Mouse (Mus musculus): ENCODE measurements at regions not wholly inside any gene's neighbourhood (a gene's known extent, or its start where the extent isn't known, plus 50 kb on each side); places are given as distances from the start of the nearest gene placed in this dataset.

GRCm38 (mm10) chr10:126806881-126807280, 94.3 kb downstream of the Atp23 start:
- no peak overlapping the region for H3K4me3 ChIP-seq

GRCm38 (mm10) chr10:126802732-126803131, 98.4 kb downstream of the Atp23 start:
- WGBS: 62% methylated on average over 4 of the region's 4 CpGs
- no peak overlapping the region for H3K4me3 ChIP-seq
- TF ChIP-seq EP300 (IDR thresholded peaks at IDR 0.05; ENCODE audit: insufficient read depth, low read depth, low read length) (no peak), CTCF (IDR thresholded peaks at IDR 0.05) (no peak), POLR2A (IDR thresholded peaks at IDR 0.05; ENCODE audit: insufficient read depth, low read depth, low read length) (no peak)
- no peaks in the 10 kb centered on the region for H3K79me2 ChIP-seq (replicated peaks; ENCODE audit: control insufficient read depth, insufficient read depth, low read length)
- intact Hi-C loops (cut with DNase I): no loop called here
- H3K4me1 ChIP-seq (ENCODE audit: control insufficient read depth, insufficient read depth, low read length): no peaks in the 10 kb centered on the region
- DNase-seq: no peak
- H3K27me3 ChIP-seq (ENCODE audit: control insufficient read depth, insufficient read depth, low read length): no peaks in the 10 kb centered on the region
- no peak overlapping the region for H3K9ac ChIP-seq (ENCODE audit: low read depth, low read length)
- no peak overlapping the region for H3K27ac ChIP-seq
- no peaks in the 10 kb centered on the region for H3K36me3 ChIP-seq (ENCODE audit: control insufficient read depth, insufficient read depth, low read length)

More at GRCm38 (mm10) chr10:126806881-126807280, 94.3 kb downstream of the Atp23 start:
- no peaks in the 10 kb centered on the region for H3K79me2 ChIP-seq (replicated peaks; ENCODE audit: control insufficient read depth, insufficient read depth, low read length)
- H3K9ac ChIP-seq (ENCODE audit: low read depth, low read length): no peak overlapping the region
- no peaks in the 10 kb centered on the region for H3K36me3 ChIP-seq (ENCODE audit: control insufficient read depth, insufficient read depth, low read length)
- TF ChIP-seq POLR2A (IDR thresholded peaks at IDR 0.05; ENCODE audit: insufficient read depth, low read depth, low read length): no peak
- TF ChIP-seq CTCF (IDR thresholded peaks at IDR 0.05): no peak
- no peak for TF ChIP-seq EP300 (IDR thresholded peaks at IDR 0.05; ENCODE audit: insufficient read depth, low read depth, low read length)
- H3K27me3 ChIP-seq (ENCODE audit: control insufficient read depth, insufficient read depth, low read length): no peaks in the 10 kb centered on the region
- intact Hi-C loops (cut with DNase I): no loop called here
- 87% methylated on average over 4 of the region's 4 CpGs for WGBS
- DNase-seq: no peak
- no peaks in the 10 kb centered on the region for H3K4me1 ChIP-seq (ENCODE audit: control insufficient read depth, insufficient read depth, low read length)
- no peak overlapping the region for H3K27ac ChIP-seq

GRCm38 (mm10) chr10:126799393-126799792, 101.8 kb downstream of the Atp23 start:
- no peak for TF ChIP-seq EP300 (IDR thresholded peaks at IDR 0.05; ENCODE audit: insufficient read depth, low read depth, low read length)
- 48% methylated on average over 4 of the region's 4 CpGs for WGBS

GRCm38 (mm10) chr10:126793136-126793535, 108.0 kb downstream of the Atp23 start:
- TF ChIP-seq POLR2A (IDR thresholded peaks at IDR 0.05; ENCODE audit: insufficient read depth, low read depth, low read length): no peak
- no peak for TF ChIP-seq EP300 (IDR thresholded peaks at IDR 0.05; ENCODE audit: insufficient read depth, low read depth, low read length)
- no peak for TF ChIP-seq CTCF (IDR thresholded peaks at IDR 0.05)
- Histone ChIP-seq H3K4me1 (ENCODE audit: control insufficient read depth, insufficient read depth, low read length) (no peaks in the 10 kb centered on the region), H3K79me2 (replicated peaks; ENCODE audit: control insufficient read depth, insufficient read depth, low read length) (no peaks in the 10 kb centered on the region), H3K9ac (ENCODE audit: low read depth, low read length) (no peak overlapping the region), H3K4me3 (no peak overlapping the region), H3K36me3 (ENCODE audit: control insufficient read depth, insufficient read depth, low read length) (no peaks in the 10 kb centered on the region), H3K27ac (no peak overlapping the region), H3K27me3 (ENCODE audit: control insufficient read depth, insufficient read depth, low read length) (no peaks in the 10 kb centered on the region)
- WGBS: 70% methylated on average over 3 of the region's 3 CpGs
- DNase-seq: no peak
- intact Hi-C loops (cut with DNase I): no loop called here

More at GRCm38 (mm10) chr10:126799393-126799792, 101.8 kb downstream of the Atp23 start:
- DNase-seq: no peak
- Histone ChIP-seq H3K4me3 (no peak overlapping the region), H3K79me2 (replicated peaks; ENCODE audit: control insufficient read depth, insufficient read depth, low read length) (no peaks in the 10 kb centered on the region), H3K27ac (no peak overlapping the region), H3K27me3 (ENCODE audit: control insufficient read depth, insufficient read depth, low read length) (no peaks in the 10 kb centered on the region), H3K4me1 (ENCODE audit: control insufficient read depth, insufficient read depth, low read length) (no peaks in the 10 kb centered on the region), H3K9ac (ENCODE audit: low read depth, low read length) (no peak overlapping the region), H3K36me3 (ENCODE audit: control insufficient read depth, insufficient read depth, low read length) (no peaks in the 10 kb centered on the region)
- intact Hi-C loops (cut with DNase I): no loop called here

GRCm38 (mm10) chr10:126792371-126792835, 108.8 kb downstream of the Atp23 start:
- Histone ChIP-seq H3K79me2 (replicated peaks; ENCODE audit: control insufficient read depth, insufficient read depth, low read length) (no peaks in the 10 kb centered on the region), H3K27me3 (ENCODE audit: control insufficient read depth, insufficient read depth, low read length) (no peaks in the 10 kb centered on the region), H3K4me3 (no peak overlapping the region), H3K4me1 (ENCODE audit: control insufficient read depth, insufficient read depth, low read length) (no peaks in the 10 kb centered on the region), H3K27ac (no peak overlapping the region), H3K9ac (ENCODE audit: low read depth, low read length) (no peak overlapping the region), H3K36me3 (ENCODE audit: control insufficient read depth, insufficient read depth, low read length) (no peaks in the 10 kb centered on the region)
- 37% methylated on average over 10 of the region's 10 CpGs for WGBS
- intact Hi-C loops (cut with DNase I): no loop called here
- TF ChIP-seq CTCF (IDR thresholded peaks at IDR 0.05) (no peak), POLR2A (IDR thresholded peaks at IDR 0.05; ENCODE audit: insufficient read depth, low read depth, low read length) (no peak), EP300 (IDR thresholded peaks at IDR 0.05; ENCODE audit: insufficient read depth, low read depth, low read length) (no peak)
- no peak for DNase-seq

GRCm38 (mm10) chr10:126788277-126788676, 112.9 kb downstream of the Atp23 start:
- Histone ChIP-seq H3K79me2 (replicated peaks; ENCODE audit: control insufficient read depth, insufficient read depth, low read length) (no peaks in the 10 kb centered on the region), H3K27ac (no peak overlapping the region), H3K36me3 (ENCODE audit: control insufficient read depth, insufficient read depth, low read length) (no peaks in the 10 kb centered on the region), H3K27me3 (ENCODE audit: control insufficient read depth, insufficient read depth, low read length) (no peaks in the 10 kb centered on the region), H3K4me3 (no peak overlapping the region), H3K9ac (ENCODE audit: low read depth, low read length) (no peak overlapping the region), H3K4me1 (ENCODE audit: control insufficient read depth, insufficient read depth, low read length) (no peaks in the 10 kb centered on the region)
- intact Hi-C loops (cut with DNase I): no loop called here
- TF ChIP-seq POLR2A (IDR thresholded peaks at IDR 0.05; ENCODE audit: insufficient read depth, low read depth, low read length) (no peak), CTCF (IDR thresholded peaks at IDR 0.05) (no peak), EP300 (IDR thresholded peaks at IDR 0.05; ENCODE audit: insufficient read depth, low read depth, low read length) (no peak)
- DNase-seq: no peak
- WGBS: 83% methylated on average over 5 of the region's 5 CpGs

Data from heart, adult 2 months (tissue).